Mouse (Mus musculus) CD8-positive naive resting alpha-beta T cell, adult 2 months (primary cell): ENCODE measurements around the gene Rif1.

Experiments used
- DNase-seq, 2 experiments: peaks; one replicate each; pipeline ENCODE4 v3.0.0; 2022; ENCODE audit warnings: low read depth in 2 of 2, low spot score in 2 of 2

Rif1 gene

DNA sequence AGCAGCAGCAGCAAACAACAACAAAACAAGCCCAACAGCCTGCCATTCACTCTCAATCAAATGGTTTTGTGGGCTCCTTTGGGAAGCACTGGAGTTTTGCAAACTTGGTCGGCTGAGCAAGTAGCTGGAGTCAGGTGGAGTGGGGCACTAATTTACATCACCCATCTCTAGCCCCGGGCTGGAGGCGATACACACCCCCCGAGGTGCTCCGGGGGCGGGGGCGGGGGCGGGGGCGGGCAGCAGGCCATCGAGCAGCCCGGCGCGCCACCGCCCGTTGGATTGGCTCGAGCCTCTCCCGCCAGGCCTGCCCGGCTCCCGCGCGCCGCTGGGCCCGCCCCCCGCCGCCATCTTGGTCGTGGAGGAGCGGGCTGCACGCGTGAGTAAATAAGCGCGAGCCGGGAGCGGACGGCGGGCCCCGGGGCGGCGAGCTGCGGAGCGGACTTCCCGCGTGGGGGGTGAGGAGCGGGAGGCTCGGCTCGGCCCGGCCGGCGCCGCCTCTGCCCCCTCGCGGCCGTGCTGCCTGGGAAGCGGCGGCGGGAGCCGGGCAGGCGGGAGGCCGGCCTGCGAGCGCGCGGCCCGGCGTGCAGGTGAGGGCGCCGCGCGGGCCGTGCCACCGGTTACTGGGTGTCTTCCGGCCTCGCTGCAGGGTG lies at the start of gene Rif1:
TSS of gene Rif1 (plus strand) at position 342 of the 650 bp plus-strand sequence.
- peak; percentile 63 to 64 for DNase-seq

DNA sequence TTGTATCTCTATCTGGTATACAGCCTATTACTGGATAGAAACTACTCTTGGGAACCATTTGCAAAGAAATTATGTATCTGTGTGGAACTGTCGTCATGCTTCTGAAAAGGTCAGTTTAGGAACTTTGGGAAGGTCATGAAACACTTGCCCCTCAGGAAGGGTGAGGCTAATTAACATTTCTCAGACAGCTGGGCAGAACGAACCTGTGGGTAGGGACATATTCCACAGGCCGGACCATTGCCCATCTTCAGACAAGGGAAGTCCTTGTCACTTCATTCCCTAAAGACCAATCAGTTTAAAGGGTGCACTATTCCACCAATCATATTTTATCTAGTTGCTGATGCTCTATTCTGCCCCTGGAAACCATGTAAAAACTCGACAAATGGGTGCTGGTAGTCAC lies 45.6 kb upstream of the Rif1 start:
- no peak for DNase-seq

DNA sequence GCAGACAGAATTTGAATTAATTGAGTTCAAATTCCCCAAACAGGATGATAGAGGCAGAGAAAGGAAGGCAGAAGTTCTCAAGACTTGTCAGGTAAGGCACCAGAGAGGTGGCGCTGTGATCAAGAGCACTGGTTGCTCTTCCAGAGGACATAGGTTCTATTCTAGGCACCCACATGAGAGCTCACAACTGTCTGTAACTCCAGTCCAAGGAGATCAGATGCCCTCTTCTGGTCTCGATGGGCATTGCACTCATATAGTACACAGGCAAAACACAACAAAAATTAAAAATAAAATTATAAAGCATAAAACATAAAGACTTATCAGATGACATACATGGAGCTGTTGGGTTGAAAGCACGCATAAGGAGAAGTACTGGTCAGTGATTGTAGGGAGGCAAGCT lies 43.2 kb upstream of the Rif1 start:
- no peak for DNase-seq

DNA sequence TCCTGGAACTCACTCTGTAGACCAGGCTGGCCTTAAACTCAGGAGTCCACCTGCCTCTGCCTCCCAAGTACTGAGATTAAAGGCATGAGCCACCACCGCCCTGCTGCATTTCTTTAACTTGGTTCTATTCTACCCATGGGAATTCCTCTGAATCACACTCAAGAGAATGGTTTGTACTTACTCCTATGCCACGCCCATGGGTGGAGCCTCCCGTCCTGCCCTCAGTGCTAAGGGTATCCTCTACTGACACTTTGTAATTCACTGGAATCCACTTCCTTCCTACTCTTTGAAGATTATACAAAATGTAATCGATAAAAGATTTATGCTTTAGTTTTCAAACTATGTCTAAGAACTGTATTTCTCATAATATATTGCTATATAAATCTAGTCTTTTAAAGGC lies 41.1 kb upstream of the Rif1 start:
- DNase-seq = no peak

DNA sequence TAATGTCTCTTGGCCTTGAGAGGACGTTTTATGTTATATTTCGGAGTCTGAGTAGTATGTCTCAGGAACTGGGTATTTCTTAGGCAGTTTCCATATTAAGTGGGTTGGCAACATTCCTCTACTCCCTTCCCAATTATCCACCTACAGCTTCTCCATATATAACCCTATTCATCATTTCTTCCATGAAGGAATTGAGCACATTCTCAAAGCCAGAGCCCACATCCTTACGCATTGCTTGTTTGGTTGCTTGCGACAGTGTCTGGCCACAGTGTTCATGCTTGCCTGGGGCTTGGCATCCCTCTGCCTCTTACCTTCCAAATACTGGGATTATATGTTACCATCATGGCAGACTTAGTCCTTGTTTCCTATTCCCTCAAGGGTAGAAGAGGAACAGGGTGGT lies 38.0 kb upstream of the Rif1 start:
- no peak for DNase-seq

DNA sequence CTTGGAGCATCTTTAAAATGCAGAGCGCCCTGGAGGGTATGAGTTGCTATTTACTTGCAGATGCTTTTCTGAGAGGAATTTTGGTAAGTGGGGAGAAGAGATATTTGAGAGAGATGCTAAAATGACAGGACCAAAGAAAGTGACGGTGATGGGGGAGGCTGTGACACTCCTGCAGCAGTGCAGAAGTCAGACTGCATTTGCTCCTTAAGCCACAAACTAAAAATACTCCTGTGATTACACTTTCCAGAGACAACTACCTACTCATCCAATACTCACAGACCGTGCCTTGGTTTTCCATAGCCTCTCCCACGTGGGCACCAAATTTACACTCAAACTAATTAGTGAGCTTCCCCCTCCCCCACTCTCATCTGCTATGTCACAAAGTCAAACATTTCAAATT lies 37.5 kb upstream of the Rif1 start:
- no peak for DNase-seq

DNA sequence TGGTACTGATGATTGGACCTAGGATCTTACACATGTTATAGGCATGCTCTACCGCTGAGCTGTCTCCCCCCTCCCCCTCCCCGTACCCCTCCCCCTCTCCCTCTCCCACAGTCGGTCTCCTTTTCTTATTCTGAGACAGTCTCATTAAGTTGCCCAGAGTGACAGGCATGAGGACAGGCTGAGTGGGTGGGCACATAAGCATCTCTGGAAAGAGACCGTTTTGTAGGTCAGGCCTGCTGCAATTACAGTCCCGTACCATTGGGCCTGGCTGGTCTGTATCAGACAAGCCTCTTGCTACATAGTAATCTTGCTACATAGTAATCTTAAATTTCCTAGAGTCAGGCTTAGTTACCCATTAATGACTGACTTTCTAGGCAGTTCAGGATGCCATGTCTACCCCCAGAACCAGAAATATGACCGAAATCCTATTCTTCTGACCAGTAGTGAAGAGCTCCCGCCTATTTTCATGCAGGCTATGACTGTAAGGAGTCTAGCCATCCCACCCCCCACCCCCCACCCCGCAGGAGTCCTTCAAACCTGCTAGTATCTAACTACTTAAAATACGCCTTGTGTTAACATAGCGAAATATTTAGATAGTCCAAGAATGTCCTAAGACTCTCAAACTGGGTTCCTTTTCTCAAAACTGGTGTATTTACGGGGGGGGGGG lies 35.6 kb upstream of the Rif1 start:
- DNase-seq = no peak

DNA sequence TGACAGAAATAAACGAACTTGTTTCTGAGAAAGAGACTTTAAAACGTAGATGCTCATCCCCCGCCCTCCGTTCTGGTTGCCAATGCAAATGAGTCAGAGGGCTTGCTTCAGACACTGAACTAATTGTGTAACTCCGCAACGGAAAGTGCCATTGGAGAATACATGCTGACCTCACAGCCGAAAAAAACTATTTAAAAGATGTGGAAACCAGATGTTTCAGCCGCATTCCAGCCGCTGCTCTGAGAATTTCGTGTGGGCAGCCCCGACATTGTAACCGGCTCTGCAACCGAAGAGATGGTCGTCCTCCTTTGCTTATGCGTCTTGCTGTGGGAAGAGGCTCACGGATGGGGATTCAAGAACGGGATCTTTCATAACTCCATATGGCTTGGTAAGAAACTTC lies 34.8 kb upstream of the Rif1 start, which contains the start of gene Tnfaip6:
TSS of gene Tnfaip6 (plus strand) at position 128 of the 400 bp plus-strand sequence.
- DNase-seq = no peak

DNA sequence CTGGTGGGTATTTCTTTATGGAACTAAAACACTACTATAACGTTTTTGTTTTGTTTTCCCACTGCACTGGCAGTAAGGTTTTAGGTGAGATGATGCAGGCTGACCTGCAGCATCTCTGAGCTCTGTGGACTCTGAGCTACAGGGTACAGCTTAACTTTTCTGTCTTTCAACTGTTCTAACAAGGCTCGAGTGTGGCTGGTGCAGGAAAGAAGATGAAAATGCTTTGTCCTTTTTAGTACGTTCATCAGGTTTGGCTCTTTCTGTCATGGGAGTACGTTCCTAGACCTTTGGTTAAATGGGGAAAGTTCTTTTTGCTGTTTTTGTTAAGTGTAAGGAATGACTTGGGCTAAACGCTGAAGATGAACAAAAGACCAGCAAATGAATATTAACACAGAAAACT lies 34.1 kb upstream of the Rif1 start:
- no peak for DNase-seq

DNA sequence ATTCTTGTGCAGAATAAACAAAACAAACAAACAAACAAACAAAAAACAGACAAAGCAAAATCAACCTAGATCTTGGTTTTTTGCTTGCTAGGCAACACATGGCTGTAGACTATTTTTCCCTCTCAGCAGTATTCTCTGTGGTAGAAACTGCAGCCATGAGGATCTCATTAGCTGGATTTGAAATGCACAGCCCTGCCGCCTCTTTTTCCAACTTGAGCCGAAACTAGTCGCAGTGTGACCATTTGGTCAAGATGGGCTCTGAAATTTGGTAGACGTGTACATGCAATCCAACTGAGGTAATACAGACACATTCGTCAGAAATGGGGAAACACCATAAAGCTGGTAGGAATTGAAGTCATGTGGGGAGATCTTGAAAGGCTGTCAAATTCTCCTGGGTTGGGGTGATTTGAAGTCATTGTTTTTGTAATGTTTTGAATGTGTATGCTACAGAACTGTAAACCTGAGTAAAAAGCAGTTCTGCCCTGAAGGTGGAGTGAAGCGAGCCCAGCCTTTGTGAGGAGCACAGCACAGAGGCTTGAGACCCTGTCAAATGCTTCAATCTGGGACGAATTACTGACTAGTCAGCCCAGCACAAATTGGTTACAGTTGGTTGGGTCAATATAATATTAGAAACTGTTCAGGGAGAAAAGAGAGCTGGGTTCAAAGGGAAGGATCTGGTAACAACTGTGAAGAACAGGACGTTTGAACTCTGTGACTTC lies 33.4 kb upstream of the Rif1 start:
- DNase-seq = no peak

DNA sequence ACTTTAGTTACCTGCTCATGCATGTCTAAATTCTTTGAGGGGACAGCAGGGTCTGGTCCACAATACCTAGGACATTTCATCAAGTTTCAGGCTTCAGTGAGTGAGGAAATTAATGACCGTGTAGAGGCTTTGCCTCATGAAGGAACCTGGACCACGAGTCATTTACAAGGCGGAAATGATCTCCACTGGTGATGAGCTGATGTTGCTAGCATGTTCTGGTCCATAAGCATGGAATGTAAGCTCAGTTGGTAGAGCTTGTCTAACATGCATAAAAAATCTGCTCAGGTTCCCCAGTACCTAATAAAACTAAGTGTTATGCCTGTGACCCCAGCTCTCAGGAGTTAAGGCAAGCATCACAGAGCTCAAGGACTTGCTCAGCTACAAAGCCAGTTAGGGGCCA lies 30.5 kb upstream of the Rif1 start:
- DNase-seq = no peak

DNA sequence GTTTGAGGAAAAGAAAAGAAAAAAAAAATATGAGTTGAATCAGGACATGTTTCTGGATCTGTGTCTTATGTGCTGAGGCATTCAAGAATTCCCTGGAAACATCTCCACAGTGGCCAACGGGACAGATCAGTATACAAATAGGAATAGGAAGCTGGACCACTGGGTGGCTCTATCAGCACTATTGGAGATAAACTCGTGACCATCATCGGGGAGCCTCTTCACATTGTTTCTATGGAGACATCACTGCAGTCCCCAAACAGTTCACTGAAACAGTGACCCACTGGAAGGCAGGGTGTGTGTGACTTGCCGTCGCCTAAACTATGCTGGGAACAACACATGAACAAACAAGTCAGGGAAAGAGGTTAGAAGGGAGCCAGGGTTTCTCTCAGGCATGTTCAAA lies 29.9 kb upstream of the Rif1 start:
- DNase-seq = no peak

DNA sequence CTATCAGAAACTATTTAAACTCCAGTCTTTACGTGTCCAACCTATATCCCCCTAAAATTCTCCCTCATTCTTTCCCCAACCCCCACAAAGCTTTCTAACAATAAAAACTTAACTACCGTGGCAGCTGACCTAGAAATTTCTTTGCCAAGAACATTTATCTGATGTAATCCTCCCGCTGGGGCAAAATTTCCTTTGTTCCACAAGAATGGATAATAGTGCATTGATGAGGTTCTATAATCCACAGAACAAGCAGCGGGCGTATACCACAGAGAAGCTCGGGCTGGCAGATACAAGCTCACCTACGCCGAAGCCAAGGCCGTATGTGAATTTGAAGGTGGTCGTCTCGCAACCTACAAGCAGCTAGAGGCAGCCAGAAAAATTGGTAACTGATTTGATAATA lies 29.1 kb upstream of the Rif1 start:
- DNase-seq = no peak

DNA sequence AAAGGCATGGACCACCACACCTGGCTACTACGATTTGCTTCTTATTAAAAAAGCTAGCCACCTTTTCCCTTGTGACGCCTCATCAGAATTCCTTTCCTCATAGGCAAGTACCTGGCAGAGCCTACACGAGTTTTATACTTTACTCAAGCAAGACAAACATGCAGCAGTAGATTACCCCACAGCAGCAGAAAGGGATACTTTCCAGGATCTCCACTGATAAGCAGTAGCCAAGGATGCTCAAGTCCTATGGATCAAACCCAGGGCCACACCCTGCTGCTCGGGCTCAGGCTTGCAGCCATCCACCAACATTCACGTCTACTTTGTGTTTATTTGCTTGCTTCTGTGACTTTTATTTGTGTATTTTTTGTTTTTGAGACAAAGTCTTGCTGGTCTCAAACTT lies 26.6 kb upstream of the Rif1 start:
- DNase-seq = no peak

DNA sequence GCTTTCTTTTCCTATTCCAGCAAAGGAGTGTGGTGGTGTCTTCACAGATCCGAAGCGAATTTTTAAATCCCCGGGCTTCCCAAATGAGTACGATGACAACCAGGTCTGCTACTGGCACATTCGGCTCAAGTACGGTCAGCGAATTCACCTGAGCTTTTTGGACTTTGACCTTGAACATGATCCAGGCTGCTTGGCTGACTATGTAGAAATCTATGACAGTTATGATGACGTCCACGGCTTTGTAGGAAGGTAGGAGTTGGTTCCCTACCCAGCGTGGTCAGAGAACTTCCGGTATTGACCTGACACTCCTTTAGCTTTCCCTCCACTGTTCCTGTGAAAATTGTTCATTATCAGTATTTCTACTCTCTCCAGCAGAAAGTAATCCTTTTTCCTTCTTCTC lies 21.8 kb upstream of the Rif1 start:
- DNase-seq = no peak

DNA sequence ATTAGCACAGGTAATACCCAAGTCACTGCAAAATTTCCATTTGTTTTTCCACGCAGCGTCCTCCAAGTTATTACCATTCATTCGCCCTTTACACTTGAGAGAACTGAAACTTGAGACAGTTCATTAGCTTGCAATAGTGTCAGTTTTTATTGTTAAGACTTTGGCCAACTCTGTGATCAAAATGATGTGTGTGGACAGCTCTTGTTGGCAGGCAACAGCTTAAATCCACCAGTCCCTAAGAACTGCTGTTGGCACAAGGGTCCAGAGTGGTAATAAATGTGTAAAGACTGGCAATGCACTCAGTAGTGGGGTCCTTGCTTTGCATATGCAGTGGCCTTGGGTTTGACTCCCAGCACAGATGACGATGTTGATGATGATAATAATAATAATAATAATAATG lies 20.3 kb upstream of the Rif1 start:
- DNase-seq = no peak

DNA sequence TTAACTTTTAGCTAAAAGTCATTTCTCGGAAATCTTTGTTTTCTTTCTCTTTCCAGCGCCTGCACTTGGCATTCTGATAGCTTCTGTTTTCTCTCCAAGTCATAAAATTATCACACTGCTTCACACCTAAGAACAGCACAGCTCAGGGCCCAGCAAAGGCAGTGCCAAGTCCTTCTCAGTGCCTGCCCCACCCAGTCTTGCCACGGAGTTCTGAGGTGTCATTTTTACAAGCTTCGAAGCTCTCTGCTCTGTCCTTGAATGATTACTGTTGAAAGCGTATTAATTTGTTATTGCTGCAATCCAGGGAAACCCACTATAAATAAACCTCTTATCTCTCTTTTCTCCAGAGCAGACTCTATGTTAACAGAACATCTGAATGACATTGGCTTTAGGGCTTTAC lies 19.1 kb upstream of the Rif1 start:
- no peak for DNase-seq

DNA sequence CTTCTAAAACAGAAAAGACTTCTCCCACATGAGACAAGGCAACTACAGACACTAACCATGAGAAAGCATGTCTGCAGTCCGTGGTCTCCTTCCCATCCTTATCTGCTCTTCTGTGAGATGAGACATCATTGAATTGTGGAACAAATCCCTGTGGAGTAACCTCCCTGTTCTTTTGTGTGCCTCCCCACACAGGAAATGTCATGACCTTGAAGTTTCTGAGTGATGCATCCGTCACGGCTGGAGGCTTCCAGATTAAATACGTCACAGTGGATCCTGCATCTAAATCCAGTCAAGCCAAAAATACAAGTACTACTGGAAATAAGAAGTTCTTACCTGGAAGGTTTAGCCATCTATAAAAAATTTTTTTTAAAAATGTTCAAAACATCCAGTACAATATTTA lies 17.0 kb upstream of the Rif1 start:
- DNase-seq = no peak

DNA sequence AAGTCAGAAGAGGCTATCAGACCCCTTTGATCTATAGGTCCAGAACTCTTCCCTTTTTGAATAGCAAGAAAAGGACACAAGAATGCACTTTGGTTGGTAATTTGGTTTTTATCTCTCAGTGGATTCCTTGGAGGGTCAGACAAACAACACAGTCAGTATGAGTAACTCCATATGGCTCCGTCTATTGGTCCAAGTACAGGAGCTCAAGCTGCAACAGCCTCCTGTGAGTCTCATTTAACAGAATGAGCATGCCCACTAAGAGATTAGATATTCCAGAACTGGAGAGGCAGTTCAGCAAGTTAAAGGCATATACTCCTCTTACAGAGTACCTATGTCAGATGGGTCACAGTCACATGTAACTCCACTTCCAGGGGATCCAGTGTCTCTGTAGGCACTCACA lies 15.5 kb upstream of the Rif1 start:
- DNase-seq = no peak

DNA sequence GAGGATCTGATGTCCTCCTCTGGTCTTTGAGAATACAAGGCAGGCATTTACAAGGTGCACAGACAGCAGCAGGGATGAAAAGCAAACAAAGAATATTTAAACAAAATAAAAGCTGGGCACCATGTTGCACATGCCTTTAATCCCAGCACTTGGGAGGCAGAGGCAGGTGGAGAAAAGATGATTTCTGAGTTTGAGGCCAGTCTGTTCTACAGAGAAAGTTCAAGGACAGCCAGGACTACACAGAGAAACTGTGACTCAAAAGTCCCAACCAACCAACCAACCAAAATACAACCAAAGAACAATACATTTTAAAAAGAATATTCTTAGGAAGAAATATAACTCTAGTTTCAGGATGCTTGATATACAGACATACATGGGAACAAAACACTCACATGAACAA lies 15.0 kb upstream of the Rif1 start:
- no peak for DNase-seq

DNA sequence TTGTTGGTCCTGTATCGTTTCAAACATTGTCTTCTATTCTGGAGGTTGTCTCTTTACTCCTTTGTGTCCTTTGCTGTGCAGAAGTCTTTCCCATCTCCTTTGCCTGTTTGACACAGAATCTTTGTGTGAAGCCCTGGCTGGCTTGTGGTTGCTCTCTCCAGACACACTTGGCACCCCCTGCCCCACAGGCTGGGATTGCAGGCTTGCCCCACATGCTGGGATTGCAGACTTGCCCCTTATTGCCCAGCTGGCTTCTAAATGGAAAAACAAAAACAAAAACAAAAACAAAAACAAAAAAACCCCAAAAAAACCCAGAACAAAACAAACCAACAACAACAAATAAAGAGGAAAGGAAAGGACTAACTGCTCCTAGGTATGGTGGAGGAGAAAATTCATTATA lies 4.0 kb upstream of the Rif1 start:
- DNase-seq = no peak

DNA sequence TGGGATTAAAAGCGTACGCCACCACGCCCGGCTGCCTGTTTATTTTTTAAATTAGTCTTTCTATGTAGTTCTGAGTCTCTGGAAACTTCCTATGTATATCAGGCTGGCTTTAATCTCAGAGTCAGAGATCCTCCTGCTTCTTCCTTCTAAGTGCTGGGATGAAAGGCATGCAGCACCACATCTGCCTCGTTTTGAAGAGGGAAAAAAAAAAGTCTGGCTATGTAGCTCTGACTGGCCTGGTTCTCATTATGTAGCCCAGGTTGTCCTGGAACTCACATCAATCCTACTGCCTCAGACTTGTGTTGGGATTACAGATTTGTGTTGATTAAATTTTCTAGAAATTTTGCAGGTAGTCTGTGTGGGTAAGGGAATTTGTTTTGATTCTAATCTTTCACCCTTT lies 1.8 kb upstream of the Rif1 start:
- no peak for DNase-seq
